Mouse (Mus musculus) liver, embryonic 16.5 days (tissue): Measurements from ENCODE around the gene Tcte2. TPM values are rescaled to one million over a fixed set of nuclear protein-coding genes. Genes with fewer than 3 reads are reported as not detected.

ENCODE experiments used
- ATAC-seq: fragments of 200-750 bp; cut with Nextera tagmentation; 2 replicates; pipeline ENCODE4 v1.8.0; 2017; ENCODE audit warnings: low read depth, mild to moderate bottlenecking, moderate number of reproducible peaks, moderate library complexity
- H3K27ac ChIP-seq: fragments of 300-500 bp; sonication (generic); 2 replicates; pipeline ENCODE4 v1.5.1; 2014; ENCODE audit warnings: mild to moderate bottlenecking, low read length
- H3K27me3 ChIP-seq: fragments of 300-500 bp; sonication (generic); 2 replicates; pipeline ENCODE4 v1.6.1; 2014; ENCODE audit warnings: low read depth, low read length, mixed read lengths; ENCODE audit not compliant: control insufficient read depth, insufficient read depth
- H3K36me3 ChIP-seq: fragments of 300-500 bp; sonication (generic); 2 replicates; pipeline ENCODE4 v1.6.1; 2014; ENCODE audit warnings: mild to moderate bottlenecking; ENCODE audit not compliant: control insufficient read depth, insufficient read depth
- H3K4me1 ChIP-seq: fragments of 300-500 bp; sonication (generic); 2 replicates; pipeline ENCODE4 v1.6.1; 2014; ENCODE audit warnings: low read depth, low read length, mixed read lengths; ENCODE audit not compliant: control insufficient read depth
- H3K4me2 ChIP-seq: fragments of 300-500 bp; sonication (generic); 2 replicates; pipeline ENCODE4 v1.6.1; 2014; ENCODE audit warnings: low read depth, low read length, mixed read lengths
- H3K4me3 ChIP-seq: fragments of 300-500 bp; sonication (generic); 2 replicates; pipeline ENCODE4 v1.5.1; 2014; ENCODE audit warnings: low read depth, mild to moderate bottlenecking, low read length
- H3K9ac ChIP-seq: fragments of 300-500 bp; sonication (generic); 2 replicates; pipeline ENCODE4 v1.6.1; 2014; ENCODE audit warnings: low read depth, low read length
- H3K9me3 ChIP-seq: fragments of 300-500 bp; sonication (generic); replicated peaks from 2 replicates; pipeline ENCODE4 v1.6.1; 2016; ENCODE audit warnings: low read length; ENCODE audit not compliant: control insufficient read depth
- WGBS: fragments of 180-500 bp; shearing (Covaris S2); extraction: QIAGEN DNeasy Blood & Tissue Kit; methylation state at CpG from one replicate; pipeline ENCODE4 v1.1.7; 2014; ENCODE audit not compliant: insufficient replicate concordance; 5-methylcytosine and 5-hydroxymethylcytosine counted together
- polyA plus RNA-seq: library from polyadenylated mRNA; unstranded; fragments of >200 nt; fragmentation: Nextera tagmentation; extraction: Ambion mirVana; gene quantifications from 2 replicates; pipeline ENCODE4 v1.2.1, GENCODE M21; 2015

The Tcte2 gene
- polyA plus RNA-seq, 1 experiment from 2014 or later: 1.1 TPM

- Histone ChIP-seq H3K4me1 (no peaks in the 10 kb centered on the region; the same call in 1 of the 2 replicates), H3K4me2 (no peak overlapping the region), H3K4me3 (no peak overlapping the region), H3K27me3 (no peaks in the 10 kb centered on the region), H3K36me3 (no peaks in the 10 kb centered on the region), H3K27ac (no peak overlapping the region), H3K9me3 (no peaks in the 10 kb centered on the region), H3K9ac (no peak overlapping the region)
- no peak for ATAC-seq
- 29% methylated on average over 9 of the region's 9 CpGs for WGBS
Measured at GRCm38 (mm10) chr17:13703611-13704320, 57.9 kb downstream of the Tcte2 start.

GRCm38 (mm10) chr17:13700131-13701016 lies 61.3 kb downstream of the Tcte2 start:
- Histone ChIP-seq H3K27ac (peak overlapping the region; percentile 69), H3K4me3 (no peak overlapping the region), H3K27me3 (no peaks in the 10 kb centered on the region), H3K4me1 (no peaks in the 10 kb centered on the region; the same call in 1 of the 2 replicates), H3K9ac (no peak overlapping the region), H3K36me3 (no peaks in the 10 kb centered on the region), H3K9me3 (no peaks in the 10 kb centered on the region), H3K4me2 (0 out of 2 replicates have a peak overlapping the region, but pooled peaks have one; percentile 1)
- peak; percentile 71 for ATAC-seq
- 32% methylated on average over 4 of the region's 4 CpGs for WGBS

- H3K4me2 ChIP-seq: peak overlapping the region; percentile 1; the same call in 1 of the 2 replicates
- ATAC-seq: peak; percentile 38
- H3K27ac ChIP-seq: peak overlapping the region; percentile 69
Measured at GRCm38 (mm10) chr17:13699716-13700115, 61.9 kb downstream of the Tcte2 start.

GRCm38 (mm10) chr17:13698194-13698593 lies 63.4 kb downstream of the Tcte2 start:
- Histone ChIP-seq H3K36me3 (no peaks in the 10 kb centered on the region), H3K4me1 (no peaks in the 10 kb centered on the region; the same call in 1 of the 2 replicates), H3K4me2 (no peak overlapping the region), H3K4me3 (peak overlapping the region; percentile 33), H3K27me3 (no peaks in the 10 kb centered on the region), H3K27ac (peak overlapping the region; percentile 37), H3K9me3 (no peaks in the 10 kb centered on the region), H3K9ac (no peak overlapping the region)
- 61% methylated on average over 4 of the region's 4 CpGs for WGBS
- ATAC-seq: peak; percentile 77

More at GRCm38 (mm10) chr17:13699716-13700115, 61.9 kb downstream of the Tcte2 start:
- Histone ChIP-seq H3K27me3 (no peaks in the 10 kb centered on the region), H3K9me3 (no peaks in the 10 kb centered on the region), H3K4me3 (no peak overlapping the region), H3K4me1 (no peaks in the 10 kb centered on the region; the same call in 1 of the 2 replicates), H3K9ac (no peak overlapping the region), H3K36me3 (no peaks in the 10 kb centered on the region)
- WGBS: 27% methylated on average over 7 of the region's 7 CpGs

GRCm38 (mm10) chr17:13697646-13698045 lies 64.0 kb downstream of the Tcte2 start:
- Histone ChIP-seq H3K9me3 (no peaks in the 10 kb centered on the region), H3K9ac (no peak overlapping the region), H3K36me3 (no peaks in the 10 kb centered on the region), H3K4me1 (no peaks in the 10 kb centered on the region; the same call in 1 of the 2 replicates), H3K4me2 (no peak overlapping the region), H3K27me3 (no peaks in the 10 kb centered on the region), H3K27ac (peak overlapping the region; percentile 37; the same call in 1 of the 2 replicates), H3K4me3 (no peak overlapping the region)
- ATAC-seq: no peak
- 65% methylated on average over 2 of the region's 2 CpGs for WGBS

GRCm38 (mm10) chr17:13695881-13696280 lies 65.7 kb downstream of the Tcte2 start:
- Histone ChIP-seq H3K36me3 (no peaks in the 10 kb centered on the region), H3K9me3 (no peaks in the 10 kb centered on the region), H3K9ac (no peak overlapping the region), H3K4me2 (no peak overlapping the region), H3K4me3 (no peak overlapping the region), H3K27me3 (no peaks in the 10 kb centered on the region), H3K27ac (no peak overlapping the region), H3K4me1 (no peaks in the 10 kb centered on the region; the same call in 1 of the 2 replicates)
- 55% methylated on average over 5 of the region's 5 CpGs for WGBS
- no peak for ATAC-seq

- Histone ChIP-seq H3K36me3 (no peaks in the 10 kb centered on the region), H3K4me1 (no peaks in the 10 kb centered on the region; the same call in 1 of the 2 replicates), H3K9ac (no peak overlapping the region), H3K4me3 (no peak overlapping the region), H3K27ac (no peak overlapping the region), H3K4me2 (no peak overlapping the region), H3K27me3 (no peaks in the 10 kb centered on the region), H3K9me3 (no peaks in the 10 kb centered on the region)
- 43% methylated on average over 2 of the region's 2 CpGs for WGBS
- no peak for ATAC-seq
Measured at GRCm38 (mm10) chr17:13695211-13695610, 66.4 kb downstream of the Tcte2 start.

GRCm38 (mm10) chr17:13694181-13694580 lies 67.4 kb downstream of the Tcte2 start:
- Histone ChIP-seq H3K4me3 (no peak overlapping the region), H3K9ac (no peak overlapping the region), H3K27ac (no peak overlapping the region), H3K4me2 (no peak overlapping the region), H3K27me3 (no peaks in the 10 kb centered on the region), H3K36me3 (no peaks in the 10 kb centered on the region), H3K9me3 (no peaks in the 10 kb centered on the region), H3K4me1 (no peaks in the 10 kb centered on the region)
- ATAC-seq: no peak
- WGBS: 59% methylated on average over 1 of the region's 1 CpGs
